Mouse (Mus musculus) kidney, adult 2 months (tissue): ENCODE results near the gene Ces4a.

ENCODE experiments used
- CTCF ChIP-seq: fragments of 200-500 bp; conservative IDR thresholded peaks from 2 replicates; pipeline ENCODE4 v1.5.1; 2011; ENCODE audit warnings: low read depth, mild to moderate bottlenecking, control low read depth, low read length, moderate library complexity, mixed read lengths; ENCODE audit not compliant: insufficient read depth, insufficient read length
- POLR2A ChIP-seq: fragments of 200-500 bp; IDR thresholded peaks from one replicate; pipeline ENCODE4 v1.6.1; 2011; ENCODE audit warnings: low read depth, low read length, control low read depth

DNA sequence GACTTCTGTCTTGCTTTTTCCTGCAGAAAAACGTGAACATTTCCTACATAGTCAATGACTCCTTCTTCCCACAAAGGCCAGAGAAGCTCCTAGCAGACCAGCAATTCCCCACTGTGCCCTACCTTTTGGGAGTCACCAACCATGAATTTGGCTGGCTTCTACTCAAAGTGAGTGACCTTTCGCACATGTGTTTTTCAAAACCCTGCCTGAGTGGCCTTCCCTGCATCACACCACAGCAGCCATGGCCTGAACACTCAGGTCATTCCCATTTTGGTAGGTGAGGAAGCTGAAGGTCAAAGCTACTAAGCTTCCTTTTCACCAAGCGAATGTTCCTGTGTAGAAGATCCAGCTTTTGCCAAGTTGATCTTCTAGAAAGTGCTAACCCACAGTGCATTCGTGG lies 43.0 kb upstream of the Ces4a start:
- TF ChIP-seq CTCF (no peak), POLR2A (no peak)
